Mouse (Mus musculus) brain, embryonic 14.5 days (tissue): Measurements from ENCODE around the gene H2-Ob.

Experiments used
- CTCF ChIP-seq: fragments of 200-500 bp; IDR thresholded peaks from 2 replicates; pipeline ENCODE4 v1.5.1; 2012; ENCODE audit warnings: inconsistent platforms, mild to moderate bottlenecking, moderate library complexity, borderline replicate concordance; ENCODE audit not compliant: insufficient read depth, insufficient read length; ENCODE audit errors: extremely low read depth
- POLR2A ChIP-seq: fragments of 200-500 bp; IDR thresholded peaks from 2 replicates; pipeline ENCODE4 v1.6.1; 2012; ENCODE audit warnings: mild to moderate bottlenecking, inconsistent platforms, borderline replicate concordance; ENCODE audit not compliant: poor library complexity, insufficient read depth, insufficient read length, severe bottlenecking; ENCODE audit errors: extremely low read depth

DNA sequence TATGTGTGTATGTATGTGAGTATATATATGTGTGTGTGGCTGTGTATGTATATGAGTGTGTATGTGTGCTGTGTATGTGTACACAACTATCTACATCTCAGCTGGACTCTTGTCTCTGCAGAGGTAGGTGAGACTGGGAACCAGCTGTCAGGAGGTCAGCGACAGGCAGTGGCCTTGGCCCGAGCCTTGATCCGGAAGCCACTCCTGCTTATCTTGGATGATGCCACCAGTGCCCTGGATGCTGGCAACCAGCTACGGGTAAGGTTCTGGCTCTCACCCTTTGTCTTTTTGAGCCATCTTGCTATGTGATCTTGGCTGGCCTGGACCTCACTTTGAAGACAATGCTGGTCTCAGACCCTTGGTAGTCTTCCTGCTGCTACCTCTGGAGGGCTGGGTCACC, 44.0 kb upstream of the H2-Ob start:
- TF ChIP-seq CTCF (no peak), POLR2A (no peak)
